Mouse (Mus musculus) thymus, adult 18-20 months (tissue): Measurements from ENCODE around the gene Ythdf1.

Experiments used
- DNase-seq, 2 experiments: peaks; one replicate each; pipeline ENCODE4 v3.0.0; 2022; ENCODE audit warnings: mixed read lengths in 2 of 2

The Ythdf1 gene

DNA sequence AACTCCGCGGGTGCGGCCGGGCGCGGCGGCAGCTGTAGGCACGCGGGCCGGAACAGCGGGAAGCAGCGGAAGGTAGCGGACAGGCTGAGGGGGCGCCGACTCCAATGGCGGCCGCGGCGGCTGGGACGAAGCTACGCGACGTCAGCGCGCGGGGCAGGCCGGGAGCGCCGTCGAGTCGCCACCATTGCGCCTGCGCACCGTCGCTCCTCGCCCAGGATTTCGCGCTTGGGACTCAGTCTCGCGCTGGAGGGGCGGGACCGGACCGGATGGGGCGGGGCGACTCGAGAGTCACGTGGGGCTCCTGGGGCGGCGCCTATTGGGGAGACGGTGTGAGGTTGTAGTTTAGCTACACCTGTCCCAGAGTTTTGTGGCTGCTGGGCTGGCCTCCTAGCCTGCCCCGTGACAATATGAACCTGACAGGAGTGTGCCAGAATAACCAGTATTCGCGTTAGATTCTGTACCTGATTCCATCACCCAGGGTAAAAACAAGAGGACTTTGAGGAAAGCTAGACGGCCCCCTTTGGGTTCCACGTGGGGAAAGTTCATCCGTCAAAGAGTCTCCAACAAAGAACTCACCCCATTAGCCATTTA is at the start of gene Ythdf1:
Gene Ythdf1 (minus strand): TSS at position 140 of the 591 bp plus-strand sequence.
- DNase-seq, result peak; percentile 96 to 97

- peak; percentile 82 to 85 for DNase-seq
Measured at GRCm38 (mm10) chr2:180967010-180967763, 46.4 kb upstream of the Ythdf1 start, which contains the start of gene Arfgap1. Gene Arfgap1 (plus strand): TSS chr2:180967225.

DNA sequence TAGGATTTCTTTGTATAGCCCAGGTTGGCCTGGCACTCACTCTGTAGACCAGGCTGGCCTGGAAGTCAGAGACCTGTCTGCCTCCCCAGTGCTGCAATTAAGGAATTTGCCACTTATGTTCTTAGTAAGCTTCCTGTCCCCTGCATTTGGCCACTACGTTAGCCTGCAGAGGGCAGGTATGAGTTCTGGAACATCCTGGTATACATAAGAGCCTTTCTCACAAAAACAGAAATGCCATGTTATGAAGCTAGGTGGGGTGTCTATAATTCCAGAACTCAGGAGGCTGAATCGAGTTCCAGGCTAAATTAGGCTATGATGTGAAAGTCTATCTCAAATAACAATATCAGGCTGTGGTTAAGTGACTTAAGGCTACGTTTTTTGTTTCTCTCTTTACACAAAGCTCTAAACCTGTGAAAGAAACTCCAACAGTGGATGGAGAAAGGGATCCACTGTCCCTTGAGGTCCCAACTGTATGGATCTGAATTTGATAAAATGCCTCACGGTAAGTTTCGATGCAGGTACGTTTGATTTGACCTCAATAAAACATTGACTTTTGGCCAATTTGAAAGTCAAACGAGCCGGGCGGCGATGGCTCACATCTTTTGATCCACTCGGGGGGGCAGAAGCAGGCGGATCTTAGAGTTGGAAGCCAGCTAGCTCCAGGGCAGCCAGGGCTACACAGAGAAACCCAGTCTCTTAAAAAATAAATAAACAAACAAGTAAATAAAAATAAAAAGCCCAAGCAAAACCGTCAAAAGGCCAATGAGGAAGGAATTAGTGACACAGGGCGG is 45.5 kb upstream of the Ythdf1 start:
- no peak for DNase-seq

DNA sequence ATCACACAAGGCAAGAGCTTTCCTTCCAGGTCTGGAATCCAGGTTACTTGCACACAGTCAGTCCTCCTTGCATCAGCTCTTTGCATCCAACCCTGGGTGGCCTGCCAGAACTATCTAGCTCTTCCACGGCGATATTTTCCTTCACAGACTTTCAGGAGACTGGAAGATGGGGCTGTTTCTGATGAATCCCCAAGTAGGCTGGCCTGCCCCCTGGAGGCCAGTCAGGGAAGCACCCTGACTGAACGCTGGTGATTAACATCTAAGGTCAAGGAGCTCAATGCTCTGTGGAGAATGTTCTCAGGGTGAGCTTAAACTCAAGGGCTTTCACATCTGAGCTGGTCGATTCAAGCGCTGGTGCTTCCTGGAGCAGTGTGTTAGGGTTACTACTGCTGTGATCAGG is 43.2 kb upstream of the Ythdf1 start:
- DNase-seq, result peak; percentile 30 to 36

DNA sequence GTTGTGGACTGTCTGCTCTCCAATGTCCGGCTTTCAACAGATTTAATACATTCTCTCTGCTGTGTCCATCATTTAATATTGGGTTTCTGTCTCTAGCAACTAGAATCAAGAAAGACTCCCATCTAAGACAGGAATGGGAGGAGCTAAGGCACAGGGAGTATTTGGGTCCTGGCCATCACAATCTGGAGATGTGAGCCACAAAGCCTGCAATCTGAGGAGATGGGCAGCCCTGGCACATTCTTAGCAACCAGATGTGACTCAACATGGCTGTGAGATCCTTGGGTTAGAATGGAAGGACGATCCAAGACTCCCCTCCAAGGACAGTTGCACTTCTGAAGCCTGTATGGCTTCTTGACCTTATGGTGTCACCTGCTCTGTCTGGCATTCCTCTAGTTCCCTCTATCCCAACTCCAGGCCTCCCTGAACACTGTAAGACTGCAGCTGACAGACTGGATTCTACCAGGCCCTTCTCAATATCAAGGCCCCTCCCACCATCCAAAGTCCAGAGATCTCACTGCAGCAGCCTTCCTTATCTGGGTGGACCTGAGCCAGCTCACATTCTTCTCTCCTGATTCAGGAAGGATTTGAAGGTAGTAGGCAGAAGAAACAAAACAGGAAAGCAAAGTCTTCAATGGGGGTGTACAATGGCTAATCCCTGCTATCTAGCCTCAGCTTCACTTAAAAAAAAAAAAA is 42.0 kb upstream of the Ythdf1 start:
- DNase-seq, result no peak

DNA sequence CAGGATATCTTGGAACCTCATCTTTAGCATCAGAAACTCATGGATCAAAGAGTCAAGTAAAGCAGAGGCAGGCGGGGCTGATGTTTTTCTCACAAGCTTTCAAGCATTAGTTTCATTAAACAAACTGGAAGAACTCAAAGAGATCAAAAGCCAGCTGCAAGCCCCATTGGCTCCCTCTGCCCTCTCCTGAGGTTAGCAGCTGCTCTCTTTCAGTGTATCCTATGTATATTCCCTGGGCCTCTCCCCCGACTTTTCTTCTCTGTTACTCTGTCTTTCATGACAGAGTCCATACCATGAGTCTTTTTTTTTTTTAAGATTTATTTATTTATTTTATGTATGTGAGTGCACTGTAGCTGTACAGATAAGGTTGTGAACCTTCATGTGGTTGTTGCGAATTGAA is 39.4 kb upstream of the Ythdf1 start:
- no peak for DNase-seq

DNA sequence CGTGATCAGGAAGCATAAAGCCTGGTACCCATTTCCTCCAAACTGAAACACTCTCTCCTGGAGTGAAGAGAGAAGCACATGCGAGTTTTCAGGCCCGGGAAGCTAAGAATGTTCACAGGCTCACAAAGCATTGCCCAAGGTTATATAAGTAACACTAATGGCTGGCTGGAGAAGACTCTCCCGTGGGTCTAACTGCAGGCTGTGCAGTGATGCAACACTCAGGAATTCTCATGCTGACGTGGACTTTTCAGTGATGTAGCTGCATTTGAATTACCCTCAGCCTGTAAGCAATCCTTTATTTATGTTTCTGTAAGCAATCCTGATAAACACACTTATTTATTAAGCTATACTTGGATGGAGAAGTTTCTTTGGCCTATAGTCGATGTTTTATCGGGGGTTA is 38.9 kb upstream of the Ythdf1 start:
- DNase-seq, result no peak

DNA sequence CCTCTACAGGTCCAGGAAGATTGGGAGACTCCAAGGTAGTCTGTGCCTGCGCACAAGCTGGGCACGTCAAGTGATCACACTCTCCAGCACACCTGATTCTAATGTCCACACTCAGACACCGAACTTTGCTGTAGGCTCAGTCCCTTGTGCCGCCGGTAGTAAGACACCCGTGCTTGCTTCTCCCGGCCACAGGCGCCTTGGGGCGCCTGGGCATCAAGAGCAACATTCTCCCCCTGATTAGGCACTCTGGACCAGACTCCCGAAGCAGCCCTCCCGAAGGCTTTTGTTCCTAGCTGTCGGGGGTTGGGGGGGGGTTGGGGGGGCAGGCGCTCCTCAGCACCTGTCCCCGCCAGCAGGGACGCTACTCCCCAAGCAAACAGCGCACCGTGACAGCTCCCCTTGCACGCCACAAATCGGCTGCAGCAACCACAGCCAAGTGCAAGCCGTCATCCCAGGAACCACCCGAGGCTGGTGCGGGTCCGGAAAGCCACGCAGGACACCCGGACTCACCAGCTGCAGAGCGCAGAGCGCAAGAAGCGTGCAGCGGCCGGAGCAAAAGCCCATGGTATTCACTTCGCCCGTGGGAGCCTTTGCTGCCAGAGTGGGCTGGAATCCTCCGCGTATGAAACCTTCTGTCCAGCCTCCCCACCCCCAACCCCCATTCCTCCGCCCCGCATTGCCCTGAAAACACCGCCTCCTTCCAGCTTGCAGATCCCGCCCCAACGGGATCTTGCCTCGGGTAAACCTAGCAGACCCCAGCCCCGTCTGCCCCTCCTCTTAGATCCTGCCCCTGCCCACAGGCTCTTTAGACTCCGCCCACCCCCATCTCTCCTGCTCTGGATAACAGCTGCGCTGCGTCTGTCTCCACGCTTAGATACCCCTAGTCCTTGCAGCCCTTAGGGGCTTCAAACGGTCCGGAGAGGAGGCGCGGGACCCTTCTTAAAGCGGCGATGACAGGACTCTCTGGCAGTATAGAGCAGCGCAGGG is 33.6 kb upstream of the Ythdf1 start, which contains the start of gene Nkain4:
Gene Nkain4 (minus strand): TSS at position 639 of the 987 bp plus-strand sequence.
- no peak for DNase-seq

GRCm38 (mm10) chr2:180953638-180954037 is 32.9 kb upstream of the Ythdf1 start:
- no peak for DNase-seq

DNA sequence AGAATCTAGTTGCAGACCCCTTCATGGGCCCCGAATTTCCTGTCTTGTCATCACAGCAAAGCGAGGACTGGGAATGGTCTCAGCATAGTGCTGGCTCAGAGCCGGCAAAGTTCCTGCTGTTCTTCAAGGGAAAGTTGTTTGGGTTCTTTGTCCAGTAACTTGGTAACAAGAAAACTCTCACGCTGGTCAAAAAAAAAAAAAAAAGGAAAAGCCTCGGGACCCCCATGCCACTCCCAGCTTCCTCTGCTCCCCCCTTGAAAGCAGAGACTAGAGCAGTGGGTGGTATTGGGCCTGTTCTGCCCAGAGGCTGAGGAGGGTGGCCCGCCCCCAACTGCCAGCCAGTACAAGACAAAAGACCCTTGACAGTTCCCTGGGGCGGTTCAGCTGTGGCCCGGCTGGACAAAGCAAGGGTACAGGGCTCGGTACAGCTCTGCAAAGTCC is 32.0 kb upstream of the Ythdf1 start:
- no peak for DNase-seq

- DNase-seq, result no peak
Measured at GRCm38 (mm10) chr2:180949947-180950346, 29.2 kb upstream of the Ythdf1 start.

DNA sequence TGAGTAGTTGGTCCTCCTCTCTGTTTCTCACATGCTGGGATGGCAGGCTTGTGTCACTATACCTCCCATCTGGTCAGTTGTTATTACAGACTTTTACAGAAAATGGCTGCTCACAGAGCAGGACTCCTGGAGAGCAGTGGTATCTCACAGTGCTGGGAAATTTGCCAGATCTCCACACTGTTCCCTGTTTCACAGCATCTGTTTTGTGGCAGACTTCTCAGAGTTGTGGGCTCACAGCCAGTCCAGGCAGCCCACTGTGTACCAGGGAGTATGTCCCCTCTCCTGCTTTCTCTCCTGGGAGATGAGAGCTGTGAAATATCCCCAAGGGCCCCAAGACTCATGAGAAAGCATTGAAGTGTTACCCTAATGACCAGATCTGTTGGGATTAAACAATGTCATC is 21.1 kb upstream of the Ythdf1 start:
- DNase-seq, result no peak

GRCm38 (mm10) chr2:180940187-180940586 is 19.4 kb upstream of the Ythdf1 start:
- DNase-seq, result no peak

DNA sequence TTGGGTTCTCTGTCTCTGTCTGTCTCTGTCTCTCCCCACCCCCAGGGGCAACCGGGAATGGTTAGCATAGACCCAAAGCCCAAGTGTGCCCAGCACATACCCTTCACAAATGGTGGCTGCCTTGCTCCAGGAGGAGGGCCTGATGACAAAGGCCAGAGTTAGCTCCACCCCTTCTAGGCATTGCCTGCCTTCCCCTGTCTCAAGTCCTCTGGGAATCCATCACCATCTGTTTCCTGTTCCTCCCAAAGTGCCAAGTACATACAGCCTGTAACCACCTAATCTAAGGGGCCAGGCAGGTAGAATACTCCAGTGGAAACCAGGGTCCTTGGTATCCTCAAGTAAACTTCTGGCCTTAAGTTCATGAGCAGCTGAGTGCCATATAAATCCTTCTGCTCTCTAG is 11.7 kb upstream of the Ythdf1 start:
- no peak for DNase-seq

DNA sequence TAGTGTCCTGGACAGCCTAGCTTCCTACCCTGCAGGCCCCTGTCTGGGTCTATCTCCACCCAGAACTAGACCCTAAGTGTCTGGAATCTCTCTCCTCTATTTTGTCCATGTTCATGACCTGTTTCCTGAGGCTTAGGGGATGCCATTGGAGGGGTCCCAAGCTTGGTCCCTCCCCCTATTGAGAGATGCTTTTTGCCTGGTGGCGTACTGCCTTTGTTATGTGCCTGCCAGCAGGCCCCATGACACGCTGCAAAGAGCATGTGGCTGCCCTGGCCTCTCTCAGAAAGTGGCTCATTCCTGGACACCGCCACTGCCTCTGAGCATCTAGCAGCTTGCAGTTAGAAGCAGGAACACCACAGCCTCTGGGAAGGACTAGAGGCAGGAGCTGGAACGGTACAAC is 8.0 kb upstream of the Ythdf1 start, which contains the start of gene Birc7:
Gene Birc7 (plus strand): TSS at position 301 of the 400 bp plus-strand sequence.
- DNase-seq, result no peak

DNA sequence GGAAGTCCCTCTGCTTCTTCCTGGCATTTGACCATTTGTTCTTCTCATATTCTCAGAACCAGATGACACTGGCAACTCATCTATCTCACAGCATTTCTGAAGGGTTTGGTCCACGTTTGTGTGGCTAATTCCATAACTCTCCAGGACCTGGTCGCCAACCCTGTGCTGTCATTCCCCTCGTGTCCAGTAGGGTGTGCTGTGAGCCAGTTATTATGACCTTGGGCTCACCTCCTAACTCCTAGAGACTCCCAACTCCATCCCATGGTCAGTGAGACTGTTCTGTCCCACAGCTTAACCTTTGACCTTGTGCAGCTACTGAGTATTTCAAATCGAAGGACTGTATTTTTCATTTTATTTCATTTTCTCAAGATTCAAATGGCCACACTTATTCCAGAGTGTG is 4.4 kb upstream of the Ythdf1 start:
- peak; percentile 17 to 18 for DNase-seq

DNA sequence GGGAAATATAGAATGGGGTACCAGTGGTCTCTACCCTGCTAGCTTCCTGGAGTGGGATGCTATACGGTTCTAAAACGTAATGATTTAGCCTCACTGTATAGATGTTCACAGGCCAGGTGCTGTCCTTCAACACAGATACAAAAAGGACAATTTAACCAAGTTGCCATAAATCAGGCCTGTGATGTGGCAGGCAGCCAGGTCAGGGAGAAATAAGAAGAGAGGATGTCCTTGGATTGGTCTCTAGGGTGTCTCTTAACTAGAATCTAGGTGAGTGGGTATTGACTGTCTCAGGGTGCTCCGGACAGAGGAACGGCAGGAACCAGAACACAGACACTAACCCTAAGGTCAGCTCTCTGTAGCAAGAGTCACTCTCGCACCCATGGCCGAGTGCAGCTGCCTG is 2.0 kb upstream of the Ythdf1 start:
- no peak for DNase-seq

DNA sequence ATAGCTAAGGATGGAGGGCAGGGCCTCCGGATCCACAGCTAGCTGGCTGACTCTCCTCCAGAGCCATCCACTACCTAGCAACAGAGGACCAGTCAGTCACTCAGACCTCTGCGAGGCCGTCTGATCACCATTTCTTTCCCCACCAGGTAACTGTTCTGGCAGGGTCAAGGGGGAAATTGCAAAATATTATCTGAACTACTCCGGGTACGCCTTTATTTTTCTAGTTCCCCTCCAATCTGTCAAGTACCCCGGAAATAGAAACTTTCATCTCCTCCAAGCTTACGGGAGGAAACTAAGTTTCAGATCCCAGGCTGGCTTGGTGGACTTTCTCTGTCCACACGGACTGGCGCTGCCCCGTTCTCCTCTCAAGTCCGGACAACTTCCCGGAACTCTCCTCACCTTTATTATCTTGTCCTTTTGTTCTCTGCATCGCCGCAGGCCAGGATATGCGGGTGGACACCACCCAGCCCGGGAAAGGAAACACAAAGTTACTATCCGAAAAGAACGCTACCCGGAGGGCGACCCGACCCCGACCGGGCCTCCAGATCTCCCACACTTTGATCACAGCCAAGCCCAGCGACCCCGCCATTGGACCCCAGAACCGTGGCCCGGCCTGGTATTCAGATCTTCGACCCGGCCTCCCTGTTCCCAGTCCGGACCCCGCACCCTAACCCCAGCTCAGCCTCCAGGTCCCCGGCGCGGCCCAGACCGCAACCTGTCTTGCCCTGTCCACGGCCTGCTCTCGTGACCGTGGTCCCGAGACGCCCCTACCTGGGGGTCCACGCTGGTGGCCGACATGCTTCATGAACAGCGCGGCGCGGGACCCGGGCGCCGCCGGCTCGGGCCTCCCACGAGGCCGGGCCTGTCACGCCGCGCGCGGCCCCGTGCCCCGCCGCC is 588 bp downstream of the Ythdf1 start:
- peak; percentile 44 for DNase-seq

DNA sequence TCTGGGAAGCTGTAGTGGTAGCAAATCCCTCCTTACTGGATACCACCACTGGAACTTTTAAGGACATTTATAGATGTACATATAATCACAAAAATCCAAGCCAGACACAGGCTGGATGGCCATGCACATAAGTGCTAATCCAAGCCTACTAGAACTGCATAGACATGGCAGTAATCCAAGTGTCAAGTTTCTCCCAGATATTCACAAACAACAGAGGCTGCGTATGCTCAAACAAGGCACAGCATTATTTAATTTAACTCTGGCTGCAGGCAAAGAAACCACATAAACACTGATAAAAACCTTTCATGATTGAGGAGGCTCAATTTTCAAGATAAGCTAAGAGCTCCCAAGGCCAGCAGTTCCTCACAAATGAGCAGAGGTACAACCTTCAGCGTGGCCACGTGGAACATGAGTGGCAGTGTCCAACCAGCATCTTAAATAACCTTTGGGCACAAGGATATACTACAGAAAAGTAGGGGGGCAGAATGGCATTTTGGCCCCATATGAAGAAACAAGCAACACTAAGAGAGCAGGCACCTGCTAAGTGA is 4.8 kb downstream of the Ythdf1 start:
- DNase-seq, result no peak

DNA sequence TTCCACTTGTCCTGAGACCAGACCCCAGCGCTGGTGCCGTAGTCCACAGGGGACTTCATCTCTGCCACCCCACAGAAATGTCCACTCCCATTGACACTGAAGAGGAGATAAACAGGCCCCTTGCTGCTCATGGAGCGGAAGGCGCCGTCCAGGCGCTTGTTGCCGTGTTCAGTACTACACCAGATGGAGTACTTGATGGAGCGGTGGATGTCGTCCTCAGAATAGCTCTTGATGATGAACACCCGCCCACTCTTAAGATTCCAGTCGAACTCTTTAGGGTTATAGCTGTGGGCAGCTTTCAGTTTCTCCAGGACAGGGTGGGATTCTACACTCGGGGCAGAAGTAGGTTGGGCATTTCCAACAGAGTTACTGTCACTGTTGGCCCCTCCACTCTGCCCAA is 9.8 kb downstream of the Ythdf1 start:
- DNase-seq, result no peak
